Mouse (Mus musculus) liver, adult 2 months (tissue): ENCODE results near the gene Atp7b. TPM values are rescaled to one million over a fixed set of nuclear protein-coding genes. Genes with fewer than 3 reads are reported as not detected.

Experiments used
- DNase-seq: peaks from one replicate; pipeline ENCODE4 v3.0.0-alpha.2; 2011; ENCODE audit warnings: low read depth, low spot score; ENCODE audit errors: extremely low read depth
- H3K27ac ChIP-seq: fragments of 200-500 bp; replicated peaks from 2 replicates; pipeline ENCODE4 v1.5.1; 2012; ENCODE audit warnings: low read depth, mild to moderate bottlenecking, control low read depth, inconsistent platforms, low read length; ENCODE audit not compliant: insufficient read depth
- H3K27me3 ChIP-seq: fragments of 200-500 bp; 2 replicates; pipeline ENCODE4 v1.6.1; 2012; ENCODE audit warnings: mild to moderate bottlenecking, moderate library complexity, low read length, inconsistent platforms; ENCODE audit not compliant: control insufficient read depth, insufficient read depth
- H3K36me3 ChIP-seq: fragments of 200-500 bp; 2 replicates; pipeline ENCODE4 v1.6.1; 2012; ENCODE audit warnings: low read length, inconsistent platforms; ENCODE audit not compliant: control insufficient read depth, insufficient read depth
- H3K4me1 ChIP-seq: fragments of 200-500 bp; 2 replicates; pipeline ENCODE4 v1.6.1; 2011; ENCODE audit warnings: low read length; ENCODE audit not compliant: control insufficient read depth, insufficient read depth
- H3K4me3 ChIP-seq: fragments of 200-500 bp; 2 replicates; pipeline ENCODE4 v1.5.1; 2011; ENCODE audit warnings: low read depth, mild to moderate bottlenecking, control low read depth, low read length, moderate library complexity; ENCODE audit not compliant: insufficient read depth
- H3K79me2 ChIP-seq: fragments of 200-500 bp; 2 replicates; pipeline ENCODE4 v1.6.1; 2012; ENCODE audit warnings: inconsistent platforms, mild to moderate bottlenecking, low read length, moderate library complexity; ENCODE audit not compliant: control insufficient read depth, insufficient read depth
- H3K9ac ChIP-seq: fragments of 200-500 bp; 2 replicates; pipeline ENCODE4 v1.6.1; 2012; ENCODE audit warnings: low read depth, mild to moderate bottlenecking, control low read depth, inconsistent platforms, low read length
- CTCF ChIP-seq: fragments of 200-500 bp; IDR thresholded peaks from 2 replicates; pipeline ENCODE4 v1.5.1; 2011; ENCODE audit warnings: low read depth, low read length, control low read depth
- POLR2A ChIP-seq: fragments of 200-500 bp; IDR thresholded peaks from 2 replicates; pipeline ENCODE4 v1.6.1; 2011; ENCODE audit warnings: low read length, control low read depth; ENCODE audit not compliant: insufficient read depth; ENCODE audit errors: extremely low read depth
- WGBS: fragments of 180-500 bp; shearing (Covaris S2); methylation state at CpG from one replicate; pipeline ENCODE4 v1.1.7; 2018; 5-methylcytosine and 5-hydroxymethylcytosine counted together
- polyA plus RNA-seq: library from polyadenylated mRNA; depleted of rRNA; stranded (reverse); fragments of >200 nt; gene quantifications from 2 replicates; pipeline ENCODE4 v1.2.3, GENCODE M21; 2012
- total RNA-seq: library from RNA; depleted of rRNA; stranded (reverse); fragments of >200 nt; gene quantifications from 2 replicates; pipeline ENCODE4 v1.2.3, GENCODE M21; 2014

Gene Atp7b
- total and polyA plus RNA-seq, 2 experiments = 9.8 to 12.5 TPM

DNA sequence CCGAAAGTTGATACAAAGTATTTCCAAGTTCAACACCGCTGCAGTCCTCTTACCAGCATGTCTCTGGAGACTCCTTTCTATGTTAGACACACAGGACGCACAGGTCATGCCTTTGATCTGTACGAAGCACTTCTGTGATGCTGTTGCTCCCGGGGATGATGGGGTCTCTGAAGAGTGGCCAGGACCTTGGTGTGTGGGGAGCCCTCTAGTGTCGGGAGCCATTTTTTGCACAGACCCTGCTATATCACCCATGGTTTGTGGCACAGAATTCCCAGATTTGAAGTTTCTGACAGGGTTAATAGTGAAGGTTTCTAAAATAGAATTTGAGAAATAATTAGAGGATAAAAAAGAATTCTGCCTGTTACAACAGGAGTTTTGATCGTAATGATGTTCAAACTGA is 37.9 kb downstream of the Atp7b start:
- H3K36me3 ChIP-seq = peaks cover 2% of the 10 kb centered on the region; the same call in 1 of the 2 replicates
- 76% methylated on average over 7 of the region's 7 CpGs for WGBS
- H3K27me3 ChIP-seq = no peaks in the 10 kb centered on the region
- H3K9ac ChIP-seq = no peak overlapping the region
- no peaks in the 10 kb centered on the region for H3K4me1 ChIP-seq
- H3K27ac ChIP-seq = no peak overlapping the region
- TF ChIP-seq CTCF (no peak), POLR2A (no peak)
- no peak for DNase-seq
- no peaks in the 10 kb centered on the region; the same call in 1 of the 2 replicates for H3K79me2 ChIP-seq
- no peak overlapping the region for H3K4me3 ChIP-seq

DNA sequence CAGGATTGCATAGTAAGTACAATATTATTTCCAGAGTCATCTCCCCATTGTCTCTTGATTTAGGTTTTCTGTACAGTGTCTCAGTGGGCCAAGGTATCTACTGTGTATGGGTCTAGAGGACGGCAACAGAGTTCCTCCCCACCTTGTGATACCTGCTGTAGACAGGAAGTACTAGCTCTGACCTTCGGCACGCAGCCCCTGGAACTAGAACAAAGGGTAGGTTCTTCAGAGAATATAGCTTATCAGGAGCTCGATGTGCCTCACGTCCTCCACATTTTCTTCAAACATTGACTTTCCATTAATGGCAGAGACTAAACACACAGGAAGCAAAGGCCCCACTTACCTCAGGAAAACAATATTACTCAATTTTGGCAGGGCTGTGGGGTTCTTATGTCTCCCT is 40.6 kb downstream of the Atp7b start:
- peaks cover 2% of the 10 kb centered on the region; the same call in 1 of the 2 replicates for H3K36me3 ChIP-seq

DNA sequence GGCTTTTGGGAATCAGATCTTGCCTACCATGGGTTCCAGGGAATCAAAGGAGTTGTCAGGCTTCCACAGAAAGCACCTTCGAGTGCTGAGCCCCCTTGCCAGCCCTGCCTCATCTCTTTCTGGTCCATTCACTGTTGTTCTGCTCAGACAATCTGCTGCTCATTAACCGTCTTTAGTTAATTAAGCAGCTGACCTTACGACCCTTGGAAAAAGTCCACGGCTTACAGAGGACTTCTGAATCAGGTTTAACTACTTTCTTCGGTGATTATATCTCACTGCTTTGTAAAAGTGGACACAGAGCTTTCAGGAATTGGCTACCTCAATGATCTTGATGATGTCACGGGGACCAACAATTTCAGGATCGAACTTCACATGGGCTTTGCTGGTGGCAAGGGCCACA is 42.4 kb downstream of the Atp7b start:
- H3K36me3 ChIP-seq = peaks cover 5% of the 10 kb centered on the region; the same call in 1 of the 2 replicates
- no peak for DNase-seq
- H3K4me1 ChIP-seq = no peaks in the 10 kb centered on the region
- no peaks in the 10 kb centered on the region for H3K27me3 ChIP-seq
- no peak overlapping the region for H3K27ac ChIP-seq
- no peak overlapping the region for H3K4me3 ChIP-seq
- 84% methylated on average over 7 of the region's 7 CpGs for WGBS
- no peaks in the 10 kb centered on the region for H3K79me2 ChIP-seq
- H3K9ac ChIP-seq = no peak overlapping the region
- no peak for TF ChIP-seq CTCF
- TF ChIP-seq POLR2A = no peak

More for the DNA sequence above, 40.6 kb downstream of the Atp7b start:
- no peak overlapping the region for H3K9ac ChIP-seq
- no peaks in the 10 kb centered on the region for H3K79me2 ChIP-seq
- no peak overlapping the region for H3K4me3 ChIP-seq
- TF ChIP-seq CTCF (no peak), POLR2A (no peak)
- no peaks in the 10 kb centered on the region for H3K27me3 ChIP-seq
- WGBS = 61% methylated on average over 5 of the region's 5 CpGs
- no peaks in the 10 kb centered on the region for H3K4me1 ChIP-seq
- DNase-seq = no peak
- no peak overlapping the region for H3K27ac ChIP-seq

DNA sequence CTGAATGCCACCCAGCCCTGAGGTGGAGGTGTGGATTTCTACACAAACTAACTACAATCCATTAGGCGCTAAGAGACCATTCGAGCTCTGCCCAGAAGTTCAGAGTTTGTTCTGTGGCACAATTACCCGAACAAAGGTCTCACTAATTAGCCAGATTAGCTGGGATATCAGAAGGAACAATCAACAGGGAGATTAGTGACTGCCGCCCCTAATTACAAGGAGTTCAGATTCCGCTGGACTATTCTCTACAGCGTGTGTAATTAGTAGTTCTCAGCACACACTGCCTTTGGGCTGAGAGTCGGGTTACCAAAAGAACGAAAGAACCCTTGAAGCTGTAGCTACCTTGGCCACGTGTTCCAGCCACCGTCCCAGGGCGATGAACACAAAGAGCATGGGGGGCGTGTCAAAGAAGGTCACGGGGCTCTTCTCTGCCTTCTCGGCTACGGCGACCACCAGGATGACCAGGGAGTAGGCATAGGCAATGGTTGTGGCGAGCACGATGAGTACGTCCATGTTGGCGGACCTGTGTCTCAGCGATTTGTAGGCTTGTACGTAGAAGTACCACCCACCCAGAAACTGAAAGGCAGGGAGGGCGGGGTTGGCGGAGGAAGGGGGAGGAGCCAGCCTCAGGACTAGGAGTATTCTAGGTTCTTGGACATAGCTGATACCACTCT is 46.9 kb downstream of the Atp7b start:
- H3K4me1 ChIP-seq = no peaks in the 10 kb centered on the region
- H3K79me2 ChIP-seq = no peaks in the 10 kb centered on the region
- no peak overlapping the region; the same call in 1 of the 2 replicates for H3K4me3 ChIP-seq
- H3K27me3 ChIP-seq = no peaks in the 10 kb centered on the region
- WGBS = 83% methylated on average over 24 of the region's 24 CpGs
- H3K9ac ChIP-seq = no peak overlapping the region
- TF ChIP-seq POLR2A (no peak), CTCF (no peak)
- no peak for DNase-seq
- H3K36me3 ChIP-seq = peaks cover 32% of the 10 kb centered on the region
- H3K27ac ChIP-seq = no peak overlapping the region

DNA sequence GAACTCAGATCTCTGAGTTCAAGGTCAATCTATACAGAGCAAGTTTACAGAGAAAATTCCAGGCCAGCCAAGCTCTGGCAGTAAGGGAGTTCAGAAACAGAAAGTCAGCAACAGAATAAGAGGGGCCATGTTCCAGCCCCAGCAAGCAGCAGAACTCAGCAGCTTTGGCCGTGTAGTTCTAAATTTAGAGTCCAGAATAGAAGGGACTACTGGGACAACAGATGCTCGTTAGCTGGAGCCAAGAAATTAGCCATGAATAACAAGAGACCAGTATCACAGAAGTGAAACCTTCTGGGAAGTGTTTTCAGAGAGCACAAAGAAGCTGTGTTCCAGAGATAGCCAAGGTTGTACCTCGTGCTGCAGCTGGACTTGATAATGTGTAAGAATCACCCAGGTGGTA is 50.7 kb downstream of the Atp7b start:
- 73% methylated on average over 3 of the region's 3 CpGs for WGBS
- Histone ChIP-seq H3K27ac (no peak overlapping the region), H3K27me3 (no peaks in the 10 kb centered on the region), H3K79me2 (no peaks in the 10 kb centered on the region), H3K36me3 (peaks cover 34% of the 10 kb centered on the region), H3K9ac (no peak overlapping the region), H3K4me1 (no peaks in the 10 kb centered on the region), H3K4me3 (no peak overlapping the region)
- TF ChIP-seq POLR2A (no peak), CTCF (no peak)
- no peak for DNase-seq

DNA sequence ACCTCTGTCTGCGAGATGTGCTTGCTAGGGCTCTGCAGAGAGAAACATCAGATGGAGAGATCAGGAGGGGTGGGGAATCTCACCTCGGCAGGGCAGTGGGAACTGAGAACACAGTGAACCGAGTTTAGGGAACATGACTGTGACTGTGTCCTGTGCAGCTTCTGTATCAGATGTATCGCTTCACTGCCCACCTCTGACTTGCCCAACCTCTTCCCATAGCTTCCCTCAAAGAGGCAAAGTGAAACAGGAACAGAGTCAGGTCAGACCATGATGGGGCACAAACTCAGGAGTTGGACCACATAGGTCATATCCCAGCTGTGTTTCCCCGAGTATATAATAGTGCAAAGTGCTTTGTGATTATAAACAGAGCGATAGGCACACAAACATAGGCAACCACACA is 53.7 kb downstream of the Atp7b start:
- Histone ChIP-seq H3K36me3 (peaks cover 22% of the 10 kb centered on the region; the same call in 1 of the 2 replicates), H3K4me1 (no peaks in the 10 kb centered on the region), H3K4me3 (no peak overlapping the region), H3K9ac (no peak overlapping the region), H3K27ac (no peak overlapping the region), H3K79me2 (no peaks in the 10 kb centered on the region), H3K27me3 (no peaks in the 10 kb centered on the region)
- no peak for TF ChIP-seq POLR2A
- no peak for TF ChIP-seq CTCF
- DNase-seq = no peak
- WGBS = 75% methylated on average over 6 of the region's 6 CpGs
